Mouse (Mus musculus) megakaryocyte, embryonic 14.5 days (primary cell): ENCODE data around the gene Bach2.

Experiments
- FLI1 ChIP-seq: IDR thresholded peaks from 2 replicates; pipeline ENCODE4 v1.6.1; 2012; ENCODE audit warnings: low read length, inconsistent platforms, mixed read lengths
- GATA1 ChIP-seq: IDR thresholded peaks from 3 replicates; pipeline ENCODE4 v1.6.1; 2012; ENCODE audit warnings: mixed read lengths, low read length, inconsistent platforms, borderline replicate concordance

DNA sequence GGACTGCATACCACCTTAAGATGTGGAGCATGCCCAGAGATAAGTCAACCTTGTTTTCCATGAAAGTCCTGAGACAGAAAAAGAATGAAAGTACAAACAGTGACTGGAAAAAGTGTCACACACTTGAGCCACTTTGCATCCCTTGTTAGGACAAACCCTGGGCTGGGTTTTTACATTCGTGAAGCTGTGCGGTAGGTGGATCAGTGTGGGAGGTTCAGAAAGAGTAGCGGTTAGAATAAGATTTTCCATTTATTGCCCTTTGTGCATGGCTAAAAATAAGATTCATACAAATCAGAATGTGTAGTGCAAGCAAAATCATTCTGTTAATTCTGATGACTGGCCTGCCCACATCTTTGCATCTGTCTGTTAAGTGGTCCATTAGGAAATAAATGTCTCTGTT, 187.0 kb downstream of the Bach2 start:
- TF ChIP-seq GATA1: no peak
- TF ChIP-seq FLI1: no peak
